Mouse (Mus musculus): ENCODE results near the gene 5730455P16Rik. TPM values are rescaled to one million over a fixed set of nuclear protein-coding genes. Genes with fewer than 3 reads are reported as not detected.
"Not testable (repeated sequence)": the region's sequence is repeated elsewhere in the genome, so short reads cannot be mapped to it uniquely, and the experiment has no call there.

5730455P16Rik gene
- 26.0 and 29.9 TPM in 2 replicates for polyA plus RNA-seq (2016; fragmentation: Nextera tagmentation; extraction: Ambion mirVana)

DNA sequence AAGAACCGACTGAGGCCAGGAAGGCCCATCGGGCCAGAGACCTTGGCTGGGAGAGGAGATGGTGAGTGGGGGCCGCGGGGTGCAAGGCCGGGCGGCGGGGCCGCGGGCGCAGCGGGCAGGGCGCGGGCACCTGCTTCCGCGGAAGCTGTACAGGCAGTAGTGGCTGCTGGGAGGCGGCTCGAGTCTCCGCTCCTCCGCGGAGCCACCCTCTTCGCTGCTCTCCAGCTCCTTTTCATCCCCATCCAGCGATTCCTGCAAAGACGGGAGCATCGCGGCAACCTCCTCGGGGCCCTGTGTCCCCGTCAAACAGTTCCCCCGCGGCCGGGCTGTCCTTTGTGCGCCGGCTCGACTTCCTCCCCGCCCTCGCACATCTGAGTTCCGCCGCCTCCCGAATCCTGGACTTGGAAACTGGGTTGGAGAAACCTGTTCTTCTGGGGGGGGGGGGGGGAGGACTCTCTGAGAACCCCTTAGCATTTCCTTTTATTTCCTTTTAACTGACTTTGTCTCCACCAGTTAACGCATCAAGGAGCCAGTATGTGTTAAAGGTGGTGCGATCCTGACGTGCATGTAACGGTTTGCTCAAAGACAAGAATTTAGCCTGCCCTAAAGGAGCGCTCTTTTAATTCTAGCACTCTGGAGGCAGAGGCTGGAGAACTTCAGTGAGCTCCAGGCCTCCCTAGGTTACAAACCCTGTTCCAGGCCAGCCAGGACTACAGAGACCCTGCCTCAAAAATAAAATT is at the start of gene 5730455P16Rik:
Gene 5730455P16Rik, minus strand, starts transcription at position 323 of the 740 bp plus-strand sequence.
- peak within 1 kb of the TSS; percentile 84 for H3K4me3 ChIP-seq (replicated peaks)
- ATAC-seq (ENCODE audit: insufficient number of reproducible peaks, insufficient read depth, low FRiP score, low TSS enrichment, low read depth): no peak
- peak within 1 kb of the TSS; percentile 81 for H3K4me2 ChIP-seq
- H3K36me3 ChIP-seq: peaks cover 24% of the 10 kb centered on the region
- H3K4me1 ChIP-seq (replicated peaks): no peaks in the 10 kb centered on the region; the same call in 1 of the 2 replicates
- 2% methylated on average over 43 of the region's 43 CpGs for WGBS
- H3K9me3 ChIP-seq: no peaks in the 10 kb centered on the region
- peak within 1 kb of the TSS; percentile 92 for H3K9ac ChIP-seq (replicated peaks)
- no peaks in the 10 kb centered on the region for H3K27me3 ChIP-seq
- peak within 1 kb of the TSS; percentile 86 for H3K27ac ChIP-seq

GRCm38 (mm10) chr11:80426029-80426813 is 48.4 kb upstream of the 5730455P16Rik start:
- not testable (repeated sequence) for H3K27me3 ChIP-seq; H3K27ac ChIP-seq; H3K36me3 ChIP-seq; H3K4me3 ChIP-seq (replicated peaks); H3K4me2 ChIP-seq; ATAC-seq (ENCODE audit: insufficient number of reproducible peaks, insufficient read depth, low FRiP score, low TSS enrichment, low read depth); H3K9ac ChIP-seq (replicated peaks); H3K9me3 ChIP-seq; H3K4me1 ChIP-seq (replicated peaks)
- 73% methylated on average over 16 of the region's 16 CpGs for WGBS

DNA sequence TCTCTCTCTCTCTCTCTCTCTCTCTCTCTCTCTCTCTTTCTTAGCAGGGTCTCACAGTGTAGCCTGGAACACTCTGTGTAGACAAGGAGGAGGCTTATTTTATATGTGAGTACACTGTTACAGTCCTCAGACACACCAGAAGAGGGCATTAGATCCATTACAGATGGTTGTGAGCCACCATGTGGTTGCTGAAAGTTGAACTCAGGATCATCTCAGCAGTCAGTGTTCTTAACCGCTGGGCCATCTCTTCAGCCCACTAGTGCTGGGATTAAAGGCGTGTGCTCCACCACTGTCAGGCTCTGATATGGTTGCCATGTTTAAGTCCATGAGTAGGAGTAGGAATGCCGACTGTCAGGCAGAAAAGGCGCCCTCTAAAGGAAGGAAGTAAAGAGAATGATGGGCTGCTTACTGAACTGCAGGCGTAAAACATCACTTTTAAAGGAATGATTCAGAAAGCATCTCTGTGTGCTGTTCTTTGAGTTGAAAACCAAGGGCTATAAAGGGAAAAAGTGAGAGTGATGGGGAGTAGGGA is 47.5 kb upstream of the 5730455P16Rik start:
- ATAC-seq (ENCODE audit: insufficient number of reproducible peaks, insufficient read depth, low FRiP score, low TSS enrichment, low read depth): no peak
- Histone ChIP-seq H3K27me3 (no peaks in the 10 kb centered on the region), H3K4me2 (no peak overlapping the region), H3K4me3 (replicated peaks) (no peak overlapping the region), H3K27ac (no peak overlapping the region), H3K9ac (replicated peaks) (no peak overlapping the region), H3K36me3 (no peaks in the 10 kb centered on the region), H3K4me1 (replicated peaks) (peaks cover 7% of the 10 kb centered on the region), H3K9me3 (no peaks in the 10 kb centered on the region)
- 66% methylated on average over 5 of the region's 5 CpGs for WGBS

- Histone ChIP-seq H3K4me1 (replicated peaks) (peaks cover 4% of the 10 kb centered on the region), H3K36me3 (no peaks in the 10 kb centered on the region)
Observed at GRCm38 (mm10) chr11:80424691-80425090, 46.9 kb upstream of the 5730455P16Rik start.

GRCm38 (mm10) chr11:80421421-80422047 is 43.7 kb upstream of the 5730455P16Rik start:
- Histone ChIP-seq H3K9me3 (peaks cover 7% of the 10 kb centered on the region; the same call in 1 of the 2 replicates), H3K4me1 (replicated peaks) (no peaks in the 10 kb centered on the region), H3K27ac (no peak overlapping the region), H3K4me3 (replicated peaks) (no peak overlapping the region), H3K4me2 (no peak overlapping the region), H3K36me3 (peaks cover 7% of the 10 kb centered on the region), H3K27me3 (no peaks in the 10 kb centered on the region), H3K9ac (replicated peaks) (no peak overlapping the region)
- ATAC-seq (ENCODE audit: insufficient number of reproducible peaks, insufficient read depth, low FRiP score, low TSS enrichment, low read depth): no peak
- WGBS: 87% methylated on average over 7 of the region's 7 CpGs

More at GRCm38 (mm10) chr11:80424691-80425090, 46.9 kb upstream of the 5730455P16Rik start:
- ATAC-seq (ENCODE audit: insufficient number of reproducible peaks, insufficient read depth, low FRiP score, low TSS enrichment, low read depth): no peak
- no peaks in the 10 kb centered on the region for H3K9me3 ChIP-seq
- no peaks in the 10 kb centered on the region for H3K27me3 ChIP-seq
- no peak overlapping the region for H3K4me2 ChIP-seq
- 78% methylated on average over 2 of the region's 2 CpGs for WGBS
- H3K4me3 ChIP-seq (replicated peaks): no peak overlapping the region
- H3K9ac ChIP-seq (replicated peaks): no peak overlapping the region
- H3K27ac ChIP-seq: no peak overlapping the region

GRCm38 (mm10) chr11:80420202-80420984 is 42.6 kb upstream of the 5730455P16Rik start:
- no peak overlapping the region for H3K4me2 ChIP-seq
- WGBS: 63% methylated on average over 2 of the region's 2 CpGs
- H3K9ac ChIP-seq (replicated peaks): no peak overlapping the region
- peaks cover 11% of the 10 kb centered on the region; the same call in 1 of the 2 replicates for H3K9me3 ChIP-seq
- no peak for ATAC-seq (ENCODE audit: insufficient number of reproducible peaks, insufficient read depth, low FRiP score, low TSS enrichment, low read depth)
- no peak overlapping the region for H3K4me3 ChIP-seq (replicated peaks)
- H3K27me3 ChIP-seq: no peaks in the 10 kb centered on the region
- H3K27ac ChIP-seq: no peak overlapping the region
- H3K4me1 ChIP-seq (replicated peaks): no peaks in the 10 kb centered on the region
- H3K36me3 ChIP-seq: peaks cover 14% of the 10 kb centered on the region

- Histone ChIP-seq H3K27ac (no peak overlapping the region), H3K36me3 (peaks cover 21% of the 10 kb centered on the region), H3K9me3 (peaks cover 11% of the 10 kb centered on the region; the same call in 1 of the 2 replicates), H3K4me2 (no peak overlapping the region), H3K4me3 (replicated peaks) (no peak overlapping the region), H3K27me3 (no peaks in the 10 kb centered on the region), H3K9ac (replicated peaks) (no peak overlapping the region), H3K4me1 (replicated peaks) (no peaks in the 10 kb centered on the region)
- WGBS: 90% methylated on average over 1 of the region's 1 CpGs
- no peak for ATAC-seq (ENCODE audit: insufficient number of reproducible peaks, insufficient read depth, low FRiP score, low TSS enrichment, low read depth)
Observed at GRCm38 (mm10) chr11:80419743-80420142, 41.9 kb upstream of the 5730455P16Rik start.

DNA sequence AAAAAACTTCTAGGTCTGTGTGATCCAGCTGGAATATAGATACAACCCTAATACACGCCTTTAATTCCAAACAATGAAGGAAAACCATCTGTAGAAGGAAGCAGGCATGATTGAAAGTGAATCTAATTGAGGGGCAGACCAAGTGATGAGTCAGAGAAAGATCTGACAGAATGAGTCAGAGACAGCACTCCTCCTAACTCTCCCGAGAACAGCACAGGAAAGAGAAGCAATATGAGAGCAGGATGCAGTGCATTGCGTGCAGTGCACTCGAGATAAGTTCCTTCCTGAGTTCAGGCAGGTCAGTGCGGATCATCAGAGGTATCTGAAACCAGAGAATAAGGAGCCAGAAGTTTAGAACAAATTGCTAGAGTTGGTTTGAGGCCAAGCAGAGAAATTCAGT is 39.3 kb upstream of the 5730455P16Rik start:
- ATAC-seq (ENCODE audit: insufficient number of reproducible peaks, insufficient read depth, low FRiP score, low TSS enrichment, low read depth): no peak
- WGBS: 91% methylated on average over 5 of the region's 5 CpGs
- H3K4me3 ChIP-seq (replicated peaks): no peak overlapping the region
- no peaks in the 10 kb centered on the region for H3K4me1 ChIP-seq (replicated peaks)
- H3K9ac ChIP-seq (replicated peaks): no peak overlapping the region
- peaks cover 31% of the 10 kb centered on the region for H3K36me3 ChIP-seq
- H3K27ac ChIP-seq: no peak overlapping the region
- no peak overlapping the region for H3K4me2 ChIP-seq
- peaks cover 11% of the 10 kb centered on the region; the same call in 1 of the 2 replicates for H3K9me3 ChIP-seq
- no peaks in the 10 kb centered on the region for H3K27me3 ChIP-seq

DNA sequence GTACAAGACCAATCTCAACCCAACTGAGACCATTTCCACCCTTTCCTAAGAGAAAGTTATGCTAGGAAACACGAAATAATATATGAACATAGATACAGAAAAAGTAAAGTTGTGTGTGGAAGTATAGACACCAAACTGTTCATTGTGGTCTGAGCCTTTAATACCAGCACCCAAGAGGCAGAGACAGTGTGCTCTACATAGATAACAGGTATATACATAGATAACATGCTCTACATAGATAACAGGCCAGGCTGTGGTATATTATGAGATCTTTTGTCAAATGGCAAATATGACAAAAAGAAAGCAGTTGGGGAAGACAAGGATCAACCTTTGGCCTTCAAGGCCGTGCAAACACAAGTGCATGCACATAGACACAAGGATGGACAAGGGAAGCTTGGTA is 32.5 kb upstream of the 5730455P16Rik start:
- WGBS: 90% methylated on average over 2 of the region's 2 CpGs
- H3K27ac ChIP-seq: no peak overlapping the region

DNA sequence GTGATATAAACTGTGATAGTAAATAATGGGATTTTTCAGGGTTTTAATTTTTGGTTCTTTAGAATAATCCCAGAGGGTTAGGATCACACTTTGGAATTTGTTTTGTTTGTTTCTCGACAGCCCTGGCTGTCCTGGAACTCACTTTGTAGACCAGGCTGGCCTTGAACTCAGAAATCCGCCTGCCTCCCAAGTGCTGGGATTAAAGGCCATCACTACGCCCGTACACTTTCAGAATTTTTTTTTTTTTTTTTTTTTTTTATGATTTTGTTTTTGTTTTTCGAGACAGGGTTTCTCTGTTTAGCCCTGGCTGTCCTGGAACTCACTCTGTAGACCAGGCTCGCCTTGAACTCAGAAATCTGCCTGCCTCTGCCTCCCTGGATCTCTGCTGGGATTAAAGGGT is 30.0 kb upstream of the 5730455P16Rik start:
- H3K4me1 ChIP-seq (replicated peaks); H3K27me3 ChIP-seq; H3K4me3 ChIP-seq (replicated peaks); H3K9me3 ChIP-seq; H3K27ac ChIP-seq; H3K4me2 ChIP-seq; ATAC-seq (ENCODE audit: insufficient number of reproducible peaks, insufficient read depth, low FRiP score, low TSS enrichment, low read depth); H3K9ac ChIP-seq (replicated peaks): not testable (repeated sequence)
- WGBS: 95% methylated on average over 6 of the region's 6 CpGs
- peaks cover 75% of the 10 kb centered on the region for H3K36me3 ChIP-seq

More for the DNA sequence above, 32.5 kb upstream of the 5730455P16Rik start:
- Histone ChIP-seq H3K4me2 (no peak overlapping the region), H3K4me3 (replicated peaks) (no peak overlapping the region), H3K36me3 (peaks cover 71% of the 10 kb centered on the region), H3K9ac (replicated peaks) (no peak overlapping the region), H3K9me3 (no peaks in the 10 kb centered on the region), H3K27me3 (no peaks in the 10 kb centered on the region), H3K4me1 (replicated peaks) (no peaks in the 10 kb centered on the region)
- ATAC-seq (ENCODE audit: insufficient number of reproducible peaks, insufficient read depth, low FRiP score, low TSS enrichment, low read depth): no peak

Measured in limb, embryonic 12.5 days (tissue).